Mouse (Mus musculus) forebrain, embryonic 15.5 days (tissue): ENCODE measurements around the gene Perp. TPM values are rescaled to one million over a fixed set of nuclear protein-coding genes. Genes with fewer than 3 reads are reported as not detected.

Experiments used
- ATAC-seq: fragments of 200-750 bp; cut with Nextera tagmentation; replicated peaks from 2 replicates; pipeline ENCODE4 v1.8.0; 2017; ENCODE audit warnings: mild to moderate bottlenecking, moderate TSS enrichment, moderate library complexity
- H3K27ac ChIP-seq: fragments of 300-500 bp; sonication (generic); replicated peaks from 2 replicates; pipeline ENCODE4 v1.5.1; 2015; ENCODE audit warnings: mild to moderate bottlenecking, inconsistent platforms
- H3K27me3 ChIP-seq: fragments of 300-500 bp; sonication (generic); 2 replicates; pipeline ENCODE4 v1.6.1; 2015; ENCODE audit warnings: inconsistent platforms
- H3K36me3 ChIP-seq: fragments of 300-500 bp; sonication (generic); 2 replicates; pipeline ENCODE4 v1.6.1; 2015; ENCODE audit warnings: mild to moderate bottlenecking, inconsistent platforms
- H3K4me1 ChIP-seq: fragments of 300-500 bp; sonication (generic); 2 replicates; pipeline ENCODE4 v1.6.1; 2015; ENCODE audit warnings: inconsistent platforms
- H3K4me2 ChIP-seq: fragments of 300-500 bp; sonication (generic); replicated peaks from 2 replicates; pipeline ENCODE4 v1.6.1; 2015; ENCODE audit warnings: mild to moderate bottlenecking, inconsistent platforms
- H3K4me3 ChIP-seq: fragments of 300-500 bp; sonication (generic); 2 replicates; pipeline ENCODE4 v1.5.1; 2015; ENCODE audit warnings: mild to moderate bottlenecking, inconsistent platforms
- H3K9ac ChIP-seq: fragments of 300-500 bp; sonication (generic); replicated peaks from 2 replicates; pipeline ENCODE4 v1.6.1; 2015; ENCODE audit warnings: mild to moderate bottlenecking, inconsistent platforms
- H3K9me3 ChIP-seq: fragments of 300-500 bp; sonication (generic); 2 replicates; pipeline ENCODE4 v1.6.1; 2016; ENCODE audit warnings: inconsistent platforms
- WGBS: fragments of 180-500 bp; shearing (Covaris S2); methylation state at CpG from one replicate; pipeline ENCODE4 v1.1.7; 2015; ENCODE audit warnings: mixed read lengths; 5-methylcytosine and 5-hydroxymethylcytosine counted together
- polyA plus RNA-seq: library from polyadenylated mRNA; unstranded; fragments of >200 nt; fragmentation: Nextera tagmentation; extraction: Ambion mirVana; gene quantifications from 2 replicates; pipeline ENCODE4 v1.2.1, GENCODE M21; 2015

Perp gene
- polyA plus RNA-seq, 1 experiment from 2014 or later = 5.4 TPM

GRCm38 (mm10) chr10:18870990-18871389, 26.2 kb downstream of the Perp start:
- WGBS = 82% methylated on average over 2 of the region's 2 CpGs

GRCm38 (mm10) chr10:18876211-18876610, 31.4 kb downstream of the Perp start:
- H3K4me1 ChIP-seq = no peaks in the 10 kb centered on the region
- no peaks in the 10 kb centered on the region for H3K9me3 ChIP-seq
- H3K4me2 ChIP-seq = no peak overlapping the region
- H3K9ac ChIP-seq = no peak overlapping the region
- no peak overlapping the region for H3K27ac ChIP-seq
- no peaks in the 10 kb centered on the region for H3K36me3 ChIP-seq
- no peak for ATAC-seq
- H3K27me3 ChIP-seq = no peaks in the 10 kb centered on the region
- H3K4me3 ChIP-seq = no peak overlapping the region
- WGBS = 55% methylated on average over 1 of the region's 1 CpGs

More at GRCm38 (mm10) chr10:18870990-18871389, 26.2 kb downstream of the Perp start:
- no peak for ATAC-seq
- H3K27me3 ChIP-seq = no peaks in the 10 kb centered on the region
- no peaks in the 10 kb centered on the region for H3K4me1 ChIP-seq
- H3K4me2 ChIP-seq = no peak overlapping the region
- H3K9me3 ChIP-seq = no peaks in the 10 kb centered on the region
- H3K9ac ChIP-seq = no peak overlapping the region
- no peak overlapping the region for H3K4me3 ChIP-seq
- no peak overlapping the region for H3K27ac ChIP-seq
- no peaks in the 10 kb centered on the region for H3K36me3 ChIP-seq

GRCm38 (mm10) chr10:18878111-18878510, 33.3 kb downstream of the Perp start:
- Histone ChIP-seq H3K4me1 (no peaks in the 10 kb centered on the region), H3K9ac (no peak overlapping the region), H3K27ac (no peak overlapping the region), H3K4me2 (no peak overlapping the region), H3K4me3 (no peak overlapping the region), H3K9me3 (no peaks in the 10 kb centered on the region), H3K36me3 (no peaks in the 10 kb centered on the region), H3K27me3 (no peaks in the 10 kb centered on the region)
- 93% methylated on average over 6 of the region's 6 CpGs for WGBS
- ATAC-seq = no peak

GRCm38 (mm10) chr10:18879160-18879559, 34.3 kb downstream of the Perp start:
- no peaks in the 10 kb centered on the region for H3K9me3 ChIP-seq
- no peak overlapping the region for H3K27ac ChIP-seq
- H3K27me3 ChIP-seq = no peaks in the 10 kb centered on the region
- ATAC-seq = no peak
- H3K4me2 ChIP-seq = no peak overlapping the region
- H3K36me3 ChIP-seq = no peaks in the 10 kb centered on the region
- WGBS = 76% methylated on average over 4 of the region's 4 CpGs
- H3K4me3 ChIP-seq = no peak overlapping the region
- no peak overlapping the region for H3K9ac ChIP-seq
- H3K4me1 ChIP-seq = no peaks in the 10 kb centered on the region

- Histone ChIP-seq H3K36me3 (no peaks in the 10 kb centered on the region), H3K27ac (no peak overlapping the region), H3K9me3 (no peaks in the 10 kb centered on the region), H3K4me3 (no peak overlapping the region), H3K9ac (no peak overlapping the region), H3K4me1 (no peaks in the 10 kb centered on the region), H3K4me2 (no peak overlapping the region), H3K27me3 (no peaks in the 10 kb centered on the region)
- WGBS = 100% methylated on average over 1 of the region's 1 CpGs
- ATAC-seq = no peak
These were observed 34.9 kb downstream of the Perp start for GRCm38 (mm10) chr10:18879690-18880089.

- H3K27ac ChIP-seq = no peak overlapping the region
- no peaks in the 10 kb centered on the region for H3K9me3 ChIP-seq
- no peaks in the 10 kb centered on the region for H3K36me3 ChIP-seq
- WGBS = 89% methylated on average over 1 of the region's 1 CpGs
- no peak overlapping the region for H3K4me3 ChIP-seq
- no peaks in the 10 kb centered on the region for H3K4me1 ChIP-seq
- no peak overlapping the region for H3K4me2 ChIP-seq
- H3K9ac ChIP-seq = no peak overlapping the region
- no peak for ATAC-seq
- no peaks in the 10 kb centered on the region for H3K27me3 ChIP-seq
These were observed 37.4 kb downstream of the Perp start for GRCm38 (mm10) chr10:18882190-18882589.

- Histone ChIP-seq H3K27me3 (no peaks in the 10 kb centered on the region), H3K4me1 (no peaks in the 10 kb centered on the region), H3K4me3 (no peak overlapping the region), H3K9me3 (no peaks in the 10 kb centered on the region), H3K4me2 (no peak overlapping the region), H3K36me3 (no peaks in the 10 kb centered on the region), H3K9ac (no peak overlapping the region), H3K27ac (no peak overlapping the region)
- no peak for ATAC-seq
- 81% methylated on average over 4 of the region's 4 CpGs for WGBS
These were observed 42.3 kb downstream of the Perp start for GRCm38 (mm10) chr10:18886918-18887625.

GRCm38 (mm10) chr10:18888751-18889150, 43.9 kb downstream of the Perp start:
- H3K9ac ChIP-seq = no peak overlapping the region
- no peak overlapping the region for H3K4me2 ChIP-seq
- H3K36me3 ChIP-seq = no peaks in the 10 kb centered on the region
- no peak overlapping the region for H3K4me3 ChIP-seq
- no peak for ATAC-seq
- no peaks in the 10 kb centered on the region for H3K4me1 ChIP-seq
- 97% methylated on average over 1 of the region's 1 CpGs for WGBS
- no peaks in the 10 kb centered on the region for H3K9me3 ChIP-seq
- no peaks in the 10 kb centered on the region for H3K27me3 ChIP-seq
- no peak overlapping the region for H3K27ac ChIP-seq

- ATAC-seq = no peak
- Histone ChIP-seq H3K4me1 (no peaks in the 10 kb centered on the region), H3K9me3 (no peaks in the 10 kb centered on the region), H3K4me3 (no peak overlapping the region), H3K36me3 (no peaks in the 10 kb centered on the region), H3K27me3 (no peaks in the 10 kb centered on the region), H3K4me2 (no peak overlapping the region), H3K9ac (no peak overlapping the region), H3K27ac (no peak overlapping the region)
- WGBS = 93% methylated on average over 1 of the region's 1 CpGs
These were observed 44.4 kb downstream of the Perp start for GRCm38 (mm10) chr10:18889255-18889654.

- Histone ChIP-seq H3K9me3 (no peaks in the 10 kb centered on the region), H3K27ac (no peak overlapping the region), H3K4me1 (no peaks in the 10 kb centered on the region), H3K36me3 (no peaks in the 10 kb centered on the region), H3K27me3 (no peaks in the 10 kb centered on the region), H3K9ac (no peak overlapping the region), H3K4me2 (no peak overlapping the region), H3K4me3 (no peak overlapping the region)
- no peak for ATAC-seq
These were observed 46.3 kb downstream of the Perp start for GRCm38 (mm10) chr10:18891110-18891509.

- ATAC-seq = no peak
- Histone ChIP-seq H3K27ac (no peak overlapping the region), H3K27me3 (no peaks in the 10 kb centered on the region), H3K9me3 (no peaks in the 10 kb centered on the region), H3K36me3 (no peaks in the 10 kb centered on the region), H3K4me2 (no peak overlapping the region), H3K4me3 (no peak overlapping the region), H3K9ac (no peak overlapping the region), H3K4me1 (no peaks in the 10 kb centered on the region)
- WGBS = 80% methylated on average over 1 of the region's 1 CpGs
These were observed 47.3 kb downstream of the Perp start for GRCm38 (mm10) chr10:18892102-18892501.

- WGBS = 42% methylated on average over 6 of the region's 6 CpGs
- ATAC-seq = peak; percentile 81
These were observed 49.7 kb downstream of the Perp start for GRCm38 (mm10) chr10:18894259-18895166.

More at GRCm38 (mm10) chr10:18894259-18895166, 49.7 kb downstream of the Perp start:
- no peaks in the 10 kb centered on the region for H3K27me3 ChIP-seq
- H3K9me3 ChIP-seq = no peaks in the 10 kb centered on the region
- H3K4me2 ChIP-seq = no peak overlapping the region
- H3K9ac ChIP-seq = no peak overlapping the region
- no peaks in the 10 kb centered on the region for H3K36me3 ChIP-seq
- H3K4me1 ChIP-seq = no peaks in the 10 kb centered on the region
- H3K27ac ChIP-seq = no peak overlapping the region
- no peak overlapping the region for H3K4me3 ChIP-seq
